Mouse (Mus musculus): ENCODE data around the gene Atp2b1.

- no peak for TF ChIP-seq POLR2A (IDR thresholded peaks at IDR 0.05; ENCODE audit: low read depth, low read length)
- TF ChIP-seq CTCF (IDR thresholded peaks at IDR 0.05; ENCODE audit: extremely low read depth, insufficient read depth, insufficient read length, insufficient replicate concordance): no peak
Measured at GRCm38 (mm10) chr10:99061418-99061817, 147.2 kb downstream of the Atp2b1 start.

All from spleen, adult 2 months (tissue).